Mouse (Mus musculus) heart, embryonic 15.5 days (tissue): ENCODE measurements at regions not wholly inside any gene's neighbourhood (a gene's known extent, or its start where the extent isn't known, plus 50 kb on each side); places are given as distances from the start of the nearest gene placed in this dataset.
A peak's percentile ranks its signal among the peaks of the same experiment; 100 is the strongest.

Experiments
- ATAC-seq: fragments of 200-750 bp; cut with Nextera tagmentation; replicated peaks from 2 replicates; pipeline ENCODE4 v1.8.0; 2017; ENCODE audit warnings: low read depth, moderate TSS enrichment; ENCODE audit not compliant: insufficient number of reproducible peaks, insufficient read depth, low FRiP score
- H3K27ac ChIP-seq: fragments of 300-500 bp; sonication (generic); 2 replicates; pipeline ENCODE4 v1.5.1; 2015; ENCODE audit warnings: mild to moderate bottlenecking, inconsistent platforms
- H3K27me3 ChIP-seq: fragments of 300-500 bp; sonication (generic); 2 replicates; pipeline ENCODE4 v1.6.1; 2015; ENCODE audit warnings: inconsistent platforms
- H3K36me3 ChIP-seq: fragments of 300-500 bp; sonication (generic); 2 replicates; pipeline ENCODE4 v1.6.1; 2015; ENCODE audit warnings: mild to moderate bottlenecking, inconsistent platforms
- H3K4me1 ChIP-seq: fragments of 300-500 bp; sonication (generic); replicated peaks from 2 replicates; pipeline ENCODE4 v1.6.1; 2015; ENCODE audit warnings: inconsistent platforms
- H3K4me2 ChIP-seq: fragments of 300-500 bp; sonication (generic); 2 replicates; pipeline ENCODE4 v1.6.1; 2015; ENCODE audit warnings: inconsistent platforms, mild to moderate bottlenecking, moderate library complexity
- H3K4me3 ChIP-seq: fragments of 300-500 bp; sonication (generic); 2 replicates; pipeline ENCODE4 v1.5.1; 2015; ENCODE audit warnings: mild to moderate bottlenecking, inconsistent platforms
- H3K9ac ChIP-seq: fragments of 300-500 bp; sonication (generic); 2 replicates; pipeline ENCODE4 v1.6.1; 2015; ENCODE audit warnings: mild to moderate bottlenecking, inconsistent platforms
- H3K9me3 ChIP-seq: fragments of 300-500 bp; sonication (generic); replicated peaks from 2 replicates; pipeline ENCODE4 v1.6.1; 2016; ENCODE audit warnings: inconsistent platforms
- WGBS: fragments of 180-500 bp; shearing (Covaris S2); methylation state at CpG from one replicate; pipeline ENCODE4 v1.1.7; 2015; ENCODE audit warnings: mixed read lengths; 5-methylcytosine and 5-hydroxymethylcytosine counted together

GRCm38 (mm10) chr3:66683589-66684286 lies 297.5 kb upstream of the Rsrc1 start:
- Histone ChIP-seq H3K27ac (no peak overlapping the region), H3K27me3 (no peaks in the 10 kb centered on the region), H3K9ac (no peak overlapping the region), H3K9me3 (no peaks in the 10 kb centered on the region), H3K4me3 (no peak overlapping the region), H3K4me2 (no peak overlapping the region), H3K36me3 (no peaks in the 10 kb centered on the region), H3K4me1 (no peaks in the 10 kb centered on the region)
- 66% methylated on average over 8 of the region's 8 CpGs for WGBS
- no peak for ATAC-seq

- H3K9me3 ChIP-seq, result no peaks in the 10 kb centered on the region
- H3K27me3 ChIP-seq, result no peaks in the 10 kb centered on the region
- H3K36me3 ChIP-seq, result no peaks in the 10 kb centered on the region
- H3K27ac ChIP-seq, result no peak overlapping the region
- no peaks in the 10 kb centered on the region for H3K4me1 ChIP-seq
- no peak overlapping the region for H3K9ac ChIP-seq
- no peak overlapping the region for H3K4me2 ChIP-seq
- H3K4me3 ChIP-seq, result no peak overlapping the region
- no peak for ATAC-seq
- 82% methylated on average over 5 of the region's 5 CpGs for WGBS
Observed at GRCm38 (mm10) chr3:66684287-66684903, 296.8 kb upstream of the Rsrc1 start.

- WGBS, result 83% methylated on average over 12 of the region's 12 CpGs
Observed at GRCm38 (mm10) chr3:66685136-66685535, 296.1 kb upstream of the Rsrc1 start.

GRCm38 (mm10) chr3:66687126-66687525 lies 294.1 kb upstream of the Rsrc1 start:
- H3K4me2 ChIP-seq, result no peak overlapping the region
- no peak for ATAC-seq
- no peaks in the 10 kb centered on the region for H3K27me3 ChIP-seq
- H3K4me3 ChIP-seq, result no peak overlapping the region
- no peak overlapping the region for H3K9ac ChIP-seq
- no peaks in the 10 kb centered on the region for H3K9me3 ChIP-seq
- no peak overlapping the region for H3K27ac ChIP-seq
- 78% methylated on average over 1 of the region's 1 CpGs for WGBS
- no peaks in the 10 kb centered on the region for H3K4me1 ChIP-seq
- H3K36me3 ChIP-seq, result no peaks in the 10 kb centered on the region

More at GRCm38 (mm10) chr3:66685136-66685535, 296.1 kb upstream of the Rsrc1 start:
- Histone ChIP-seq H3K4me1 (no peaks in the 10 kb centered on the region), H3K9ac (no peak overlapping the region), H3K27me3 (no peaks in the 10 kb centered on the region), H3K36me3 (no peaks in the 10 kb centered on the region), H3K27ac (no peak overlapping the region), H3K4me3 (no peak overlapping the region), H3K9me3 (no peaks in the 10 kb centered on the region), H3K4me2 (no peak overlapping the region)
- ATAC-seq, result no peak

GRCm38 (mm10) chr3:66690906-66691522 lies 290.2 kb upstream of the Rsrc1 start:
- Histone ChIP-seq H3K27me3 (no peaks in the 10 kb centered on the region), H3K27ac (no peak overlapping the region), H3K36me3 (no peaks in the 10 kb centered on the region), H3K9me3 (no peaks in the 10 kb centered on the region), H3K4me3 (no peak overlapping the region), H3K4me2 (no peak overlapping the region), H3K9ac (no peak overlapping the region), H3K4me1 (no peaks in the 10 kb centered on the region)
- 78% methylated on average over 10 of the region's 10 CpGs for WGBS
- ATAC-seq, result no peak

- Histone ChIP-seq H3K4me1 (peaks cover 3% of the 10 kb centered on the region; the same call in 1 of the 2 replicates), H3K27ac (no peak overlapping the region), H3K9ac (no peak overlapping the region), H3K4me2 (no peak overlapping the region), H3K9me3 (no peaks in the 10 kb centered on the region), H3K27me3 (no peaks in the 10 kb centered on the region), H3K4me3 (no peak overlapping the region), H3K36me3 (no peaks in the 10 kb centered on the region)
- ATAC-seq, result no peak
- 78% methylated on average over 2 of the region's 2 CpGs for WGBS
Observed at GRCm38 (mm10) chr3:66695125-66695524, 286.1 kb upstream of the Rsrc1 start.

- 90% methylated on average over 6 of the region's 6 CpGs for WGBS
- H3K27me3 ChIP-seq, result no peaks in the 10 kb centered on the region
Observed at GRCm38 (mm10) chr3:66695661-66696253, 285.4 kb upstream of the Rsrc1 start.

GRCm38 (mm10) chr3:66698083-66698482 lies 283.1 kb upstream of the Rsrc1 start:
- ATAC-seq, result 0 out of 2 replicates have a peak, but pooled peaks have one; percentile 53
- 35% methylated on average over 5 of the region's 5 CpGs for WGBS
- Histone ChIP-seq H3K27ac (peak overlapping the region; percentile 52; the same call in 1 of the 2 replicates), H3K36me3 (no peaks in the 10 kb centered on the region), H3K4me3 (no peak overlapping the region), H3K27me3 (no peaks in the 10 kb centered on the region), H3K9me3 (no peaks in the 10 kb centered on the region), H3K4me2 (no peak overlapping the region), H3K4me1 (peaks cover 3% of the 10 kb centered on the region; the same call in 1 of the 2 replicates), H3K9ac (no peak overlapping the region)

More at GRCm38 (mm10) chr3:66695661-66696253, 285.4 kb upstream of the Rsrc1 start:
- no peak for ATAC-seq
- no peak overlapping the region for H3K4me2 ChIP-seq
- H3K36me3 ChIP-seq, result no peaks in the 10 kb centered on the region
- no peaks in the 10 kb centered on the region for H3K9me3 ChIP-seq
- no peak overlapping the region for H3K27ac ChIP-seq
- H3K9ac ChIP-seq, result no peak overlapping the region
- H3K4me1 ChIP-seq, result peaks cover 3% of the 10 kb centered on the region; the same call in 1 of the 2 replicates
- no peak overlapping the region for H3K4me3 ChIP-seq

- H3K4me3 ChIP-seq, result no peak overlapping the region
- no peak overlapping the region for H3K27ac ChIP-seq
- no peaks in the 10 kb centered on the region for H3K27me3 ChIP-seq
- H3K4me2 ChIP-seq, result no peak overlapping the region
- no peak overlapping the region for H3K9ac ChIP-seq
- WGBS, result 80% methylated on average over 4 of the region's 4 CpGs
- H3K9me3 ChIP-seq, result no peaks in the 10 kb centered on the region
- ATAC-seq, result no peak
- no peaks in the 10 kb centered on the region for H3K36me3 ChIP-seq
- H3K4me1 ChIP-seq, result no peaks in the 10 kb centered on the region
Observed at GRCm38 (mm10) chr3:66705766-66706165, 275.4 kb upstream of the Rsrc1 start.

- Histone ChIP-seq H3K27ac (no peak overlapping the region), H3K4me2 (no peak overlapping the region), H3K36me3 (no peaks in the 10 kb centered on the region), H3K9me3 (no peaks in the 10 kb centered on the region), H3K9ac (no peak overlapping the region), H3K27me3 (no peaks in the 10 kb centered on the region), H3K4me1 (peaks cover 10% of the 10 kb centered on the region; the same call in 1 of the 2 replicates), H3K4me3 (no peak overlapping the region)
- 71% methylated on average over 1 of the region's 1 CpGs for WGBS
- no peak for ATAC-seq
Observed at GRCm38 (mm10) chr3:66735468-66735867, 245.7 kb upstream of the Rsrc1 start.
